Mouse (Mus musculus) CH12.LX (cell line): Measurements from ENCODE around the gene Asap3. TPM values are rescaled to one million over a fixed set of nuclear protein-coding genes. Genes with fewer than 3 reads are reported as not detected.

Experiments used
- DNase-seq: peaks from one replicate; pipeline ENCODE4 v3.0.0-alpha.2; 2013; ENCODE audit errors: extremely low read depth
- H3K27ac ChIP-seq: 2 replicates; pipeline ENCODE4 v1.5.1; 2012; ENCODE audit warnings: low read depth, mild to moderate bottlenecking, control low read depth, moderate library complexity; ENCODE audit not compliant: insufficient read depth
- H3K27me3 ChIP-seq: replicated peaks from 2 replicates; pipeline ENCODE3; 2012; ENCODE audit warnings: inconsistent platforms
- H3K36me3 ChIP-seq, 2 experiments: replicated peaks in 1 of 2; 2 replicates each; pipeline versions ENCODE3 to v1.6.1; 2012; ENCODE audit warnings: inconsistent platforms in 1 of 2, low read length in 1 of 2, mild to moderate bottlenecking in 1 of 2, mixed read lengths in 1 of 2, moderate library complexity in 1 of 2; ENCODE audit not compliant: control insufficient read depth in 1 of 2, insufficient read depth in 1 of 2
- H3K4me1 ChIP-seq, 2 experiments: 2 replicates each; pipeline ENCODE4 v1.6.1; 2012; ENCODE audit warnings: inconsistent platforms in 1 of 2, moderate library complexity in 1 of 2; ENCODE audit not compliant: insufficient read depth in 2 of 2, control insufficient read depth in 1 of 2
- H3K4me2 ChIP-seq: 2 replicates; pipeline ENCODE4 v1.6.1; 2012; ENCODE audit warnings: low read depth, mild to moderate bottlenecking, control low read depth; ENCODE audit not compliant: poor library complexity, insufficient read depth, severe bottlenecking
- H3K4me3 ChIP-seq, 3 experiments: fragments of 150-350 bp in 1 of 3; sonication (generic) in 1 of 3; replicated peaks in 1 of 3; 2 replicates each; pipeline versions ENCODE3 to v1.5.1; 2011 to 2012; ENCODE audit warnings: low read depth in 2 of 3, low read length in 2 of 3, mild to moderate bottlenecking in 2 of 3, moderate library complexity in 2 of 3, control low read depth in 1 of 3, improper control_type of control experiment in 1 of 3, inconsistent platforms in 1 of 3, mixed read lengths in 1 of 3; ENCODE audit not compliant: poor library complexity in 1 of 3
- H3K79me2 ChIP-seq: replicated peaks from 2 replicates; pipeline ENCODE4 v1.6.1; 2012; ENCODE audit warnings: mild to moderate bottlenecking, moderate library complexity; ENCODE audit not compliant: control insufficient read depth, poor library complexity, insufficient read depth, severe bottlenecking; ENCODE audit errors: extremely low read depth
- H3K9ac ChIP-seq: 2 replicates; pipeline ENCODE4 v1.6.1; 2012; ENCODE audit warnings: low read depth, mild to moderate bottlenecking, control low read depth, moderate library complexity; ENCODE audit not compliant: insufficient read depth
- H3K9me3 ChIP-seq: replicated peaks from 2 replicates; pipeline ENCODE3; 2012; ENCODE audit warnings: low read length, inconsistent platforms, mixed read lengths
- CHD1 ChIP-seq: IDR thresholded peaks from 2 replicates; pipeline ENCODE4 v1.6.1; 2012; ENCODE audit warnings: low read depth, low read length, improper control_type of control experiment, inconsistent platforms
- CHD2 ChIP-seq: IDR thresholded peaks from 2 replicates; pipeline ENCODE4 v1.6.1; 2011; ENCODE audit warnings: low read length, improper control_type of control experiment
- CTCF ChIP-seq, 2 experiments: IDR thresholded peaks in 1 of 2; conservative IDR thresholded peaks in 1 of 2; 2 replicates each; pipeline ENCODE4 v1.5.1; 2011 to 2012; ENCODE audit warnings: low read depth in 2 of 2, low read length in 2 of 2, improper control_type of control experiment in 1 of 2, inconsistent platforms in 1 of 2, mild to moderate bottlenecking in 1 of 2, moderate library complexity in 1 of 2
- ELF1 ChIP-seq: IDR thresholded peaks from 2 replicates; pipeline ENCODE4 v1.6.1; 2014; ENCODE audit warnings: low read depth, mild to moderate bottlenecking, inconsistent platforms, low read length, improper control_type of control experiment
- EP300 ChIP-seq: IDR thresholded peaks from 2 replicates; pipeline ENCODE4 v1.6.1; 2011; ENCODE audit warnings: low read length, improper control_type of control experiment
- HCFC1 ChIP-seq: IDR thresholded peaks from 2 replicates; pipeline ENCODE4 v1.6.1; 2012; ENCODE audit warnings: low read depth, mild to moderate bottlenecking, inconsistent platforms, low read length, improper control_type of control experiment
- IRF4 ChIP-seq: IDR thresholded peaks from 2 replicates; pipeline ENCODE4 v1.6.1; 2014; ENCODE audit warnings: low read depth, mild to moderate bottlenecking, inconsistent platforms, low read length, improper control_type of control experiment
- JUN ChIP-seq: IDR thresholded peaks from 2 replicates; pipeline ENCODE4 v1.6.1; 2011; ENCODE audit warnings: low read depth, mild to moderate bottlenecking, low read length, improper control_type of control experiment, moderate library complexity; ENCODE audit not compliant: insufficient read depth
- KAT2A ChIP-seq: IDR thresholded peaks from 2 replicates; pipeline ENCODE4 v1.6.1; 2012; ENCODE audit warnings: low read length, improper control_type of control experiment, inconsistent platforms; ENCODE audit not compliant: insufficient replicate concordance
- MAFK ChIP-seq: IDR thresholded peaks from 2 replicates; pipeline ENCODE4 v1.6.1; 2011; ENCODE audit warnings: low read length, improper control_type of control experiment; ENCODE audit not compliant: insufficient replicate concordance
- MAZ ChIP-seq: IDR thresholded peaks from 2 replicates; pipeline ENCODE4 v1.6.1; 2012; ENCODE audit warnings: low read depth, mild to moderate bottlenecking, inconsistent platforms, low read length, improper control_type of control experiment, moderate library complexity
- MEF2A ChIP-seq: IDR thresholded peaks from 2 replicates; pipeline ENCODE4 v1.6.1; 2014; ENCODE audit warnings: low read depth, mild to moderate bottlenecking, inconsistent platforms, low read length, improper control_type of control experiment, borderline replicate concordance
- MYC ChIP-seq: IDR thresholded peaks from 2 replicates; pipeline ENCODE4 v1.6.1; 2011; ENCODE audit warnings: low read depth, mild to moderate bottlenecking, improper control_type of control experiment, low read length
- NRF1 ChIP-seq: IDR thresholded peaks from 2 replicates; pipeline ENCODE4 v1.6.1; 2014; ENCODE audit warnings: low read depth, mild to moderate bottlenecking, inconsistent platforms, low read length, improper control_type of control experiment, moderate library complexity
- RAD21 ChIP-seq: IDR thresholded peaks from 2 replicates; pipeline ENCODE4 v1.6.1; 2011; ENCODE audit warnings: low read depth, mild to moderate bottlenecking, low read length, improper control_type of control experiment, moderate library complexity
- RCOR1 ChIP-seq: conservative IDR thresholded peaks from 2 replicates; pipeline ENCODE4 v1.6.1; 2012; ENCODE audit warnings: low read depth, mild to moderate bottlenecking, inconsistent platforms, low read length, improper control_type of control experiment
- SIN3A ChIP-seq: IDR thresholded peaks from 2 replicates; pipeline ENCODE4 v1.6.1; 2012; ENCODE audit warnings: low read length, improper control_type of control experiment, inconsistent platforms
- TBP ChIP-seq: conservative IDR thresholded peaks from 2 replicates; pipeline ENCODE4 v1.6.1; 2011; ENCODE audit warnings: low read depth, low read length, improper control_type of control experiment
- TCF12 ChIP-seq: IDR thresholded peaks from 2 replicates; pipeline ENCODE4 v1.6.1; 2014; ENCODE audit warnings: low read depth, mild to moderate bottlenecking, inconsistent platforms, low read length, improper control_type of control experiment
- ZC3H11A ChIP-seq: IDR thresholded peaks from 2 replicates; pipeline ENCODE4 v1.6.1; 2012; ENCODE audit warnings: low read depth, mild to moderate bottlenecking, inconsistent platforms, low read length, improper control_type of control experiment
- ZKSCAN1 ChIP-seq: IDR thresholded peaks from 2 replicates; pipeline ENCODE4 v1.6.1; 2012; ENCODE audit warnings: low read depth, inconsistent platforms, low read length, improper control_type of control experiment, borderline replicate concordance
- dilution Hi-C: fragments of 300-500 bp; cut with MboI; formaldehyde crosslinking; loops from 2 replicates; pipeline ENCODE4 v1.14.3; 2020; ENCODE audit warnings: low sequenced_read_pairs; ENCODE audit not compliant: extremely low pct_unique_long_range_greater_than_20kb, extremely low pct_ligation_motif_present
- in situ Hi-C: fragments of 300-500 bp; cut with MboI; formaldehyde crosslinking; loops from 3 replicates; pipeline ENCODE4 v1.14.3; 2019; ENCODE audit warnings: low sequenced_read_pairs, low pct_ligation_motif_present, low pct_unique_long_range_greater_than_20kb, mixed read lengths
- polyA plus RNA-seq: library from polyadenylated mRNA; unstranded; fragments of >175 nt; gene quantifications from 2 replicates; pipeline ENCODE4 v1.2.1, GENCODE M21; 2012; ENCODE audit warnings: low read depth; ENCODE audit not compliant: insufficient read length
- total RNA-seq, 2 experiments: library from RNA; depleted of rRNA; stranded (reverse); fragments of 300-350 nt in 1 of 2; fragments of >200 nt in 1 of 2; gene quantifications; 2 replicates each; pipeline ENCODE4 v1.2.3; 2012 to 2014

The Asap3 gene
- total and polyA plus RNA-seq, 3 experiments, result 0.07 to 0.08 TPM; not detected in 1

DNA sequence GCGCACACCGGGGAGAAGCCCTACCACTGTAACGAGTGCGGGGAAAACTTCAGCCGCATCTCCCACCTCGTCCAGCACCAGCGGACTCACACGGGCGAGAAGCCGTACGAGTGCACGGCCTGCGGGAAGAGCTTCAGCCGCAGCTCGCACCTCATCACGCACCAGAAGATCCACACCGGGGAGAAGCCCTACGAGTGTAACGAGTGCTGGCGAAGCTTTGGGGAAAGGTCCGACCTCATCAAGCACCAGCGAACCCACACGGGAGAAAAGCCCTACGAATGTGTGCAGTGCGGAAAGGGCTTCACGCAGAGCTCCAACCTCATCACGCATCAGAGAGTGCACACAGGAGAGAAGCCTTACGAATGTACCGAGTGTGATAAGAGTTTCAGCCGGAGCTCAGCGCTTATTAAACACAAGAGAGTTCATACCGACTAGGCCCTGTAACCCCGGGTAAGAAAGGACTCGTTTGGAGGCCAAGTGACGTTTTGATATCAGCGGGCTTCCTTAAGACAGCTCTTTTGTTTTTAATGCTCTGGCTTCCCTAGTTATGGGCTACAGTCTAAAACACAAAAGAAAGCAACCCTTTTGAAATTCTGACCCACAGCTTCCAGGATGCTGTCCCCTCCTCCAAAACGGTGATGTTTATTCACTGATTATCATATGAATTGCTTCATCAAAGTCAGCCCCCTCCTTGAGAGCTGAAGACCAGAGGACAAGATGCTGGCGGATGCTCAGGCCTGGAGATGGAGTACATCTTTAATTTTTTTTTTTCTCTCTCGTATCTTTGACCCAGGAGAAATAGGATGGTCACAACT lies 84.8 kb downstream of the Asap3 start:
- no peak overlapping the region for H3K4me3 ChIP-seq
- peaks cover 0 to 11% of the 10 kb centered on the region in 2 experiments; a peak in 2 of 4 replicates for H3K4me1 ChIP-seq
- H3K27me3 ChIP-seq, result no peaks in the 10 kb centered on the region
- in situ Hi-C loops (no loop called here), dilution Hi-C loops (no loop called here)
- H3K36me3 ChIP-seq, result peaks cover 38 to 62% of the 10 kb centered on the region in 2 experiments
- H3K27ac ChIP-seq, result no peak overlapping the region
- DNase-seq, result no peak
- no peak overlapping the region for H3K9ac ChIP-seq
- H3K4me2 ChIP-seq, result no peak overlapping the region
- no peak for TF ChIP-seq ZKSCAN1
- TF ChIP-seq TCF12, result no peak
- no peak for TF ChIP-seq IRF4
- no peak for TF ChIP-seq RAD21
- TF ChIP-seq MAFK, result no peak
- TF ChIP-seq ELF1, result no peak
- peaks cover 12% of the 10 kb centered on the region for H3K9me3 ChIP-seq
- H3K79me2 ChIP-seq, result no peaks in the 10 kb centered on the region

DNA sequence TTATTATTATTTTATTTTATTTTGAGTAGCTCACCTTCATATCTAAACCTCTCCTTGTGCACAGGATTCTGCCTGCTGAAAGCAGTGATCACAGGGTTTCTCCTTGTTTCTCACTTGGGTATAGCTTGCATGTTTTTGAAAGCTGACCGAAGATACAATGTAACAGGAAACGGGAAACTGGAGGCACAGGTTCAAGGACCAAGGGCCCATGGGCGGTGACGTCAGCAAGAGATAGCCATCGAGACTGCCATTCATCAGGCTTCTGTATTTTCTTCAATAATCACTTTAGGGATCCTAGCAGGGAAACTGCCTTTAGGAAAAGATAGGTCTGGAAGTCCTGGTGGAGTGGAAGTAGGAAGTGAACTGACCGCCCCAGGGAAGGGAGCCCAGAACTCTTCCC lies 85.5 kb downstream of the Asap3 start:
- peaks cover 12% of the 10 kb centered on the region for H3K9me3 ChIP-seq
- in situ Hi-C loops (no loop called here), dilution Hi-C loops (no loop called here)
- no peak overlapping the region for H3K4me3 ChIP-seq
- peaks cover 38 to 62% of the 10 kb centered on the region in 2 experiments for H3K36me3 ChIP-seq
- no peak overlapping the region for H3K4me2 ChIP-seq
- TF ChIP-seq ZC3H11A (no peak), CHD2 (no peak), ZKSCAN1 (no peak), HCFC1 (no peak), SIN3A (no peak), TBP (no peak), ELF1 (no peak), NRF1 (no peak), MYC (no peak), IRF4 (no peak), CTCF (conservative IDR thresholded peaks at IDR 0.05 in 1 of 2, IDR thresholded peaks at IDR 0.05 in 1 of 2; ENCODE audit: low read depth in 2 of 2, low read length in 2 of 2) (no peak), EP300 (no peak), CHD1 (no peak), MEF2A (no peak), JUN (no peak), RCOR1 (no peak), KAT2A (no peak), MAZ (no peak)
- no peaks in the 10 kb centered on the region for H3K79me2 ChIP-seq
- no peak overlapping the region for H3K27ac ChIP-seq
- H3K9ac ChIP-seq, result no peak overlapping the region
- DNase-seq, result no peak
- peaks cover 0 to 9% of the 10 kb centered on the region in 2 experiments; a peak in 2 of 4 replicates for H3K4me1 ChIP-seq
- no peaks in the 10 kb centered on the region for H3K27me3 ChIP-seq
